18 mouse cellular contexts compared by ENCODE assay signal in genomic region chr13:55371007-55371681, GRCm38 (mm10). TPM values are rescaled to one million over a fixed set of nuclear protein-coding genes. Genes with fewer than 3 reads are reported as not detected.
A peak's percentile ranks its signal among the peaks of the same experiment; 100 is the strongest.
DNase-seq lines count a peak whose midpoint lies in the region; ATAC-seq and TF ChIP-seq lines count a peak whose summit lies in the region.
"Had no signal": no experiment of that assay in that cellular context is flagged by ENCODE, and none has a peak within 500 bp of the region (broad histone marks: within the 10 kb centered on the region; RNA-seq: fewer than 3 reads in every experiment).

No protein-coding gene starts in this region.

- no peak overlapping the region for H3K4me2 ChIP-seq in embryonic facial prominence, embryonic 14.5 days (ENCODE audit: low read depth, low read length)
- peak overlapping the region; percentile 69; the same call in 1 of the 2 replicates for H3K4me2 ChIP-seq in liver, embryonic 12.5 days
- H3K4me2 ChIP-seq: embryonic facial prominence, embryonic 12.5 days; midbrain, embryonic 12.5 days had no signal

- no peaks in the 10 kb centered on the region for H3K36me3 ChIP-seq in embryonic facial prominence, embryonic 14.5 days (ENCODE audit: control insufficient read depth, insufficient read depth, low read length)
- no peaks in the 10 kb centered on the region for H3K36me3 ChIP-seq in embryonic facial prominence, embryonic 10.5 days (replicated peaks)
- H3K36me3 ChIP-seq in liver, embryonic 12.5 days: no peaks in the 10 kb centered on the region
- H3K36me3 ChIP-seq: embryonic facial prominence, embryonic 12.5 days; heart, embryonic 15.5 days; midbrain, embryonic 12.5 days had no signal

- no peaks in the 10 kb centered on the region for H3K9me3 ChIP-seq in embryonic facial prominence, embryonic 14.5 days (ENCODE audit: control insufficient read depth, low read length)
- H3K9me3 ChIP-seq in embryonic facial prominence, embryonic 10.5 days: no peaks in the 10 kb centered on the region
- no peaks in the 10 kb centered on the region for H3K9me3 ChIP-seq in liver, embryonic 12.5 days (replicated peaks)
- H3K9me3 ChIP-seq: embryonic facial prominence, embryonic 12.5 days; heart, embryonic 15.5 days; midbrain, embryonic 12.5 days had no signal

- 49% methylated on average over 8 of the region's 8 CpGs for WGBS in embryonic facial prominence, embryonic 14.5 days
- WGBS in embryonic facial prominence, embryonic 10.5 days: 58% methylated on average over 8 of the region's 8 CpGs
- WGBS in bone marrow, adult 2 months: 61% methylated on average over 8 of the region's 8 CpGs
- 55% methylated on average over 8 of the region's 8 CpGs for WGBS in liver, embryonic 12.5 days (ENCODE audit: insufficient replicate concordance)

- no peaks in the 10 kb centered on the region for H3K4me1 ChIP-seq in embryonic facial prominence, embryonic 14.5 days (ENCODE audit: control insufficient read depth, insufficient read depth, low read length)
- peaks cover 9% of the 10 kb centered on the region for H3K4me1 ChIP-seq in embryonic facial prominence, embryonic 10.5 days
- peaks cover 19% of the 10 kb centered on the region for H3K4me1 ChIP-seq in bone marrow, adult 2 months (ENCODE audit: control insufficient read depth, insufficient read depth, low read length)
- peaks cover 38% of the 10 kb centered on the region for H3K4me1 ChIP-seq in liver, embryonic 12.5 days
- H3K4me1 ChIP-seq: embryonic facial prominence, embryonic 12.5 days; midbrain, embryonic 12.5 days had no signal

- no peak for TF ChIP-seq CTCF in bone marrow, adult 2 months (IDR thresholded peaks at IDR 0.05; ENCODE audit: control insufficient read depth, insufficient read depth, low read length)

- no peak overlapping the region for H3K9ac ChIP-seq in embryonic facial prominence, embryonic 14.5 days (ENCODE audit: low read depth, low read length)
- H3K9ac ChIP-seq in liver, embryonic 12.5 days: no peak overlapping the region
- H3K9ac ChIP-seq: embryonic facial prominence, embryonic 12.5 days; heart, embryonic 15.5 days; midbrain, embryonic 12.5 days had no signal

- no peak for TF ChIP-seq POLR2A in bone marrow, adult 2 months (IDR thresholded peaks at IDR 0.05; ENCODE audit: borderline replicate concordance, control insufficient read depth, low read depth, low read length)

- 0 out of 2 replicates have a peak, but pooled peaks cover 5% of the 10 kb centered on the region for H3K27me3 ChIP-seq in embryonic facial prominence, embryonic 14.5 days (replicated peaks; ENCODE audit: control insufficient read depth, insufficient read depth, low read length)
- peaks cover 54% of the 10 kb centered on the region for H3K27me3 ChIP-seq in embryonic facial prominence, embryonic 10.5 days (replicated peaks; ENCODE audit: low read depth, poor library complexity, severe bottlenecking)
- H3K27me3 ChIP-seq in liver, embryonic 12.5 days (replicated peaks): peaks cover 30% of the 10 kb centered on the region

- intact Hi-C loops in left cerebral cortex, postnatal 36 days (cut with DNase I): no loop called here

- DNase-seq in embryonic facial prominence, embryonic 14.5 days (ENCODE audit: low spot score): no peak
- no peak for DNase-seq in embryonic facial prominence, embryonic 10.5 days (ENCODE audit: low spot score)
- DNase-seq in left cerebral cortex, adult 9 months (ENCODE audit: low spot score in 2 of 2): peak; percentile 62 to 63
- DNase-seq in left cerebral cortex, postnatal 36 days (ENCODE audit: low spot score in 2 of 2): no peak
- no peak for DNase-seq in adrenal gland, postnatal 25 days
- DNase-seq in spleen, adult 12 weeks (ENCODE audit: low spot score): no peak
- DNase-seq: adrenal gland, postnatal 10 days; lung, adult 2 months had no signal

- ATAC-seq in embryonic facial prominence, embryonic 14.5 days (ENCODE audit: low read depth): peak; percentile 19; the same call in 1 of the 2 replicates
- ATAC-seq in liver, embryonic 12.5 days: no peak
- ATAC-seq: forebrain, embryonic 14.5 days; intestine, embryonic 16.5 days; Patski had no signal

- no peak overlapping the region for H3K4me3 ChIP-seq in embryonic facial prominence, embryonic 14.5 days (ENCODE audit: low read depth, low read length)
- no peak overlapping the region for H3K4me3 ChIP-seq in embryonic facial prominence, embryonic 10.5 days
- H3K4me3 ChIP-seq in bone marrow, adult 2 months (replicated peaks; ENCODE audit: control insufficient read depth, low read depth, low read length): peak overlapping the region; percentile 52
- no peak overlapping the region for H3K4me3 ChIP-seq in liver, embryonic 12.5 days
- H3K4me3 ChIP-seq: embryonic facial prominence, embryonic 12.5 days; heart, embryonic 15.5 days; midbrain, embryonic 12.5 days had no signal

- H3K27ac ChIP-seq in embryonic facial prominence, embryonic 14.5 days (replicated peaks; ENCODE audit: low read depth, low read length): no peak overlapping the region
- no peak overlapping the region; the same call in 1 of the 2 replicates for H3K27ac ChIP-seq in embryonic facial prominence, embryonic 10.5 days (replicated peaks)
- H3K27ac ChIP-seq in bone marrow, adult 2 months (ENCODE audit: control insufficient read depth, insufficient read depth, low read depth, low read length, poor library complexity): peak overlapping the region; percentile 39; the same call in 1 of the 2 replicates
- no peak overlapping the region for H3K27ac ChIP-seq in liver, embryonic 12.5 days
- H3K27ac ChIP-seq: embryonic facial prominence, embryonic 12.5 days; heart, embryonic 15.5 days; midbrain, embryonic 12.5 days had no signal

RNA-seq across cellular contexts. Expression of gene Rgs14, which starts 1.6 kb away (rescaled TPM):
- 1.3 and 3.3 TPM in 2 replicates for polyA plus RNA-seq in embryonic facial prominence, embryonic 14.5 days (2014; fragmentation: Nextera tagmentation; extraction: Ambion mirVana)
- 0.54 and 0.97 TPM in 2 replicates for polyA plus RNA-seq in embryonic facial prominence, embryonic 10.5 days (2016; fragmentation: Nextera tagmentation; extraction: Ambion mirVana)
- total RNA-seq in left cerebral cortex, postnatal 36 days (2021): 10 to 100 TPM; 52.3 to 53.7 TPM
- polyA plus RNA-seq in bone marrow, adult 2 months (2011; ENCODE audit: insufficient read depth, insufficient read length, low replicate concordance, missing spikeins): 20.6 and 51.6 TPM in 2 replicates
- 1.9 and 2.5 TPM in 2 replicates for polyA plus RNA-seq in liver, embryonic 12.5 days (2016; fragmentation: Nextera tagmentation; extraction: Ambion mirVana)
- 0.70 and 0.86 TPM in 2 replicates for total RNA-seq in adrenal gland, postnatal 25 days (2021)

RNA-seq across cellular contexts. Expression of gene Lman2, which starts 8.6 kb away (rescaled TPM):
- polyA plus RNA-seq in embryonic facial prominence, embryonic 14.5 days (2014; fragmentation: Nextera tagmentation; extraction: Ambion mirVana): 102 and 105 TPM in 2 replicates
- 101 and 110 TPM in 2 replicates for polyA plus RNA-seq in embryonic facial prominence, embryonic 10.5 days (2016; fragmentation: Nextera tagmentation; extraction: Ambion mirVana)
- 10 to 100 TPM; 54.9 to 61.3 TPM for total RNA-seq in left cerebral cortex, postnatal 36 days (2021)
- 31.3 and 50.1 TPM in 2 replicates for polyA plus RNA-seq in bone marrow, adult 2 months (2011; ENCODE audit: insufficient read depth, insufficient read length, low replicate concordance, missing spikeins)
- polyA plus RNA-seq in liver, embryonic 12.5 days (2016; fragmentation: Nextera tagmentation; extraction: Ambion mirVana): 85.4 and 87.9 TPM in 2 replicates
- total RNA-seq in adrenal gland, postnatal 25 days (2021): 107 and 109 TPM in 2 replicates

RNA-seq across cellular contexts. Expression of gene Slc34a1, which starts 26.8 kb away (rescaled TPM):
- polyA plus RNA-seq in embryonic facial prominence, embryonic 14.5 days (2014; fragmentation: Nextera tagmentation; extraction: Ambion mirVana): not detected in 2 replicates
- polyA plus RNA-seq in embryonic facial prominence, embryonic 10.5 days (2016; fragmentation: Nextera tagmentation; extraction: Ambion mirVana): not detected in 2 replicates
- total RNA-seq in left cerebral cortex, postnatal 36 days (2021): under 1 TPM; 0.48 to 0.54 TPM
- 6.7 TPM in 1 of 2 replicates, not detected in the other for polyA plus RNA-seq in bone marrow, adult 2 months (2011; ENCODE audit: insufficient read depth, insufficient read length, low replicate concordance, missing spikeins)
- polyA plus RNA-seq in liver, embryonic 12.5 days (2016; fragmentation: Nextera tagmentation; extraction: Ambion mirVana): not detected in 2 replicates
- total RNA-seq in adrenal gland, postnatal 25 days (2021): not detected in 2 replicates
- polyA plus RNA-seq: embryonic facial prominence, embryonic 12.5 days; forebrain, embryonic 14.5 days; heart, embryonic 15.5 days; Patski had no signal

RNA-seq across cellular contexts. Expression of gene Mxd3, which starts 41.5 kb away (rescaled TPM):
- 36.0 and 39.4 TPM in 2 replicates for polyA plus RNA-seq in embryonic facial prominence, embryonic 14.5 days (2014; fragmentation: Nextera tagmentation; extraction: Ambion mirVana)
- 20.5 and 20.9 TPM in 2 replicates for polyA plus RNA-seq in embryonic facial prominence, embryonic 10.5 days (2016; fragmentation: Nextera tagmentation; extraction: Ambion mirVana)
- total RNA-seq in left cerebral cortex, postnatal 36 days (2021): 1 to 10 TPM; 1.4 to 2.5 TPM
- 46.2 and 59.0 TPM in 2 replicates for polyA plus RNA-seq in bone marrow, adult 2 months (2011; ENCODE audit: insufficient read depth, insufficient read length, low replicate concordance, missing spikeins)
- polyA plus RNA-seq in liver, embryonic 12.5 days (2016; fragmentation: Nextera tagmentation; extraction: Ambion mirVana): 18.5 and 19.7 TPM in 2 replicates
- 5.0 and 8.3 TPM in 2 replicates for total RNA-seq in adrenal gland, postnatal 25 days (2021)

RNA-seq across cellular contexts. Expression of gene Pfn3, which starts 43.9 kb away (rescaled TPM):
- polyA plus RNA-seq in embryonic facial prominence, embryonic 14.5 days (2014; fragmentation: Nextera tagmentation; extraction: Ambion mirVana): 0.70 TPM in 1 of 2 replicates, not detected in the other
- not detected in 2 replicates for polyA plus RNA-seq in embryonic facial prominence, embryonic 10.5 days (2016; fragmentation: Nextera tagmentation; extraction: Ambion mirVana)
- not detected for total RNA-seq in left cerebral cortex, postnatal 36 days (2021)
- polyA plus RNA-seq in bone marrow, adult 2 months (2011; ENCODE audit: insufficient read depth, insufficient read length, low replicate concordance, missing spikeins): not detected in 2 replicates
- polyA plus RNA-seq in liver, embryonic 12.5 days (2016; fragmentation: Nextera tagmentation; extraction: Ambion mirVana): not detected in 2 replicates
- not detected in 2 replicates for total RNA-seq in adrenal gland, postnatal 25 days (2021)
- total RNA-seq: adrenal gland, postnatal 10 days; neutrophil, adult 5-6 weeks had no signal
- polyA plus RNA-seq: embryonic facial prominence, embryonic 12.5 days; heart, embryonic 15.5 days; intestine, embryonic 16.5 days; large intestine, adult 2 months; lung, adult 2 months; midbrain, embryonic 12.5 days; Patski had no signal

Comparison
In these comparisons a context has a peak if more than half of its experiments do, and no peak if none do; other contexts are left out.
1. DNase-seq: peak in left cerebral cortex, adult 9 months (2 of 2); none in embryonic facial prominence, embryonic 14.5 days (single experiment), embryonic facial prominence, embryonic 10.5 days (single experiment), left cerebral cortex, postnatal 36 days (0 of 2), adrenal gland, postnatal 25 days (single experiment) and spleen, adult 12 weeks (single experiment).